ENCODE assay signal across 8 mouse cellular contexts in genomic region chr13:105442576-105442975, GRCm38 (mm10). TPM values are rescaled to one million over a fixed set of nuclear protein-coding genes. Genes with fewer than 3 reads are reported as not detected.
DNase-seq lines count a peak whose midpoint lies in the region; ATAC-seq and TF ChIP-seq lines count a peak whose summit lies in the region.

No protein-coding gene starts in this region.

- peak; percentile 78 for TF ChIP-seq CTCF in intestine, postnatal 0 days (IDR thresholded peaks at IDR 0.05; ENCODE audit: low read depth)
- TF ChIP-seq CTCF in Patski (IDR thresholded peaks at IDR 0.05) = peak; percentile 89

- CTCF ChIA-PET in Patski (lab: Charles Lee) = interaction anchor here (1.0 to 2.4 kb wide), 2 partner anchors 10 to 14 kb away, joined by 4 to 9 read pairs; no protein-coding TSS in a partner anchor

- in situ Hi-C loops in Patski (cut with MboI; ENCODE audit: low pct_unique_long_range_greater_than_20kb) = loop anchor here (5.0 to 10.0 kb wide), 3 partner anchors 1275 to 1662 kb away; no protein-coding TSS in a partner anchor

- intact Hi-C loops in left cerebral cortex, postnatal 4 days (cut with DNase I) = loop anchor here (5.0 kb wide), 2 partner anchors 840 to 1475 kb away; no protein-coding TSS in a partner anchor

- peaks cover 27% of the 10 kb centered on the region for H3K27me3 ChIP-seq in intestine, postnatal 0 days (replicated peaks; ENCODE audit: control insufficient read depth, insufficient read depth, low read length)
- peaks cover 31% of the 10 kb centered on the region for H3K27me3 ChIP-seq in intestine, embryonic 15.5 days (replicated peaks)
- H3K27me3 ChIP-seq in Patski = peaks cover 6% of the 10 kb centered on the region
- H3K27me3 ChIP-seq in hindbrain, embryonic 15.5 days = peaks cover 33% of the 10 kb centered on the region

- H3K4me2 ChIP-seq in intestine, postnatal 0 days (replicated peaks; ENCODE audit: low read depth) = no peak overlapping the region
- no peak overlapping the region for H3K4me2 ChIP-seq in intestine, embryonic 15.5 days (replicated peaks)
- 0 out of 2 replicates have a peak overlapping the region, but pooled peaks have one; percentile 87 for H3K4me2 ChIP-seq in hindbrain, embryonic 15.5 days

- no peak overlapping the region for H3K27ac ChIP-seq in intestine, postnatal 0 days (ENCODE audit: low read depth, low read length)
- no peak overlapping the region for H3K27ac ChIP-seq in intestine, embryonic 15.5 days
- no peak overlapping the region for H3K27ac ChIP-seq in hindbrain, embryonic 15.5 days (replicated peaks)

- no peaks in the 10 kb centered on the region for H3K9me3 ChIP-seq in intestine, postnatal 0 days (ENCODE audit: control insufficient read depth)
- H3K9me3 ChIP-seq in intestine, embryonic 15.5 days = no peaks in the 10 kb centered on the region
- H3K9me3 ChIP-seq in hindbrain, embryonic 15.5 days = no peaks in the 10 kb centered on the region

- WGBS in intestine, postnatal 0 days = 4% methylated on average over 6 of the region's 6 CpGs
- 4% methylated on average over 6 of the region's 6 CpGs for WGBS in intestine, embryonic 15.5 days
- 6% methylated on average over 6 of the region's 6 CpGs for WGBS in hindbrain, embryonic 15.5 days

- no peak for ATAC-seq in intestine, postnatal 0 days
- ATAC-seq in intestine, embryonic 15.5 days = no peak
- no peak for ATAC-seq in Patski
- peak; percentile 51; the same call in 1 of the 2 replicates for ATAC-seq in hindbrain, embryonic 15.5 days (ENCODE audit: low FRiP score, low read depth)

- DNase-seq in Patski (ENCODE audit: low read depth, low spot score) = no peak
- peak; percentile 26 to 27 for DNase-seq in cerebellum, postnatal 36 days
- DNase-seq in left cerebral cortex, postnatal 4 days = peak; percentile 68
- peak; percentile 46 for DNase-seq in neural tube, embryonic 10.5 days (ENCODE audit: extremely low spot score, low spot score)
- no peak for DNase-seq in natural killer cell, adult 2 months (ENCODE audit: low spot score in 2 of 2)

- no peaks in the 10 kb centered on the region for H3K36me3 ChIP-seq in intestine, postnatal 0 days (ENCODE audit: control insufficient read depth, insufficient read depth)
- no peaks in the 10 kb centered on the region for H3K36me3 ChIP-seq in intestine, embryonic 15.5 days
- H3K36me3 ChIP-seq in hindbrain, embryonic 15.5 days = no peaks in the 10 kb centered on the region

- POLR2A ChIA-PET in Patski (lab: Charles Lee) = no interaction called here

- no peaks in the 10 kb centered on the region for H3K4me1 ChIP-seq in intestine, postnatal 0 days (replicated peaks; ENCODE audit: control insufficient read depth, insufficient read depth, low read length)
- 0 out of 2 replicates have a peak, but pooled peaks cover 2% of the 10 kb centered on the region for H3K4me1 ChIP-seq in intestine, embryonic 15.5 days (replicated peaks)
- peaks cover 16% of the 10 kb centered on the region for H3K4me1 ChIP-seq in hindbrain, embryonic 15.5 days (replicated peaks)

- no peak overlapping the region for H3K4me3 ChIP-seq in intestine, postnatal 0 days (ENCODE audit: low read depth, low read length)
- H3K4me3 ChIP-seq in intestine, embryonic 15.5 days (replicated peaks) = no peak overlapping the region
- H3K4me3 ChIP-seq in hindbrain, embryonic 15.5 days = no peak overlapping the region

- H3K9ac ChIP-seq in intestine, postnatal 0 days (ENCODE audit: low read depth, low read length) = no peak overlapping the region
- no peak overlapping the region for H3K9ac ChIP-seq in intestine, embryonic 15.5 days
- no peak overlapping the region for H3K9ac ChIP-seq in hindbrain, embryonic 15.5 days

RNA-seq across cellular contexts. Expression of gene Htr1a, which starts 0.9 kb away (rescaled TPM):
- not detected in 2 replicates for polyA plus RNA-seq in intestine, postnatal 0 days (2015; fragmentation: Nextera tagmentation; extraction: Ambion mirVana)
- 0.04 TPM in 1 of 2 replicates, not detected in the other for polyA plus RNA-seq in intestine, embryonic 15.5 days (2015; fragmentation: Nextera tagmentation; extraction: Ambion mirVana)
- not detected for polyA plus RNA-seq in Patski (2021)
- 4.1 and 4.8 TPM in 2 replicates for polyA plus RNA-seq in hindbrain, embryonic 15.5 days (2015; fragmentation: Nextera tagmentation; extraction: Ambion mirVana)
- total RNA-seq in left cerebral cortex, postnatal 4 days (2021) = 1 to 10 TPM; 6.0 to 8.4 TPM

Comparison
In these comparisons a context has a peak if more than half of its experiments do, and no peak if none do; other contexts are left out.
1. DNase-seq: peak in cerebellum, postnatal 36 days (2 of 2), left cerebral cortex, postnatal 4 days (single experiment) and neural tube, embryonic 10.5 days (single experiment); none in Patski (single experiment) and natural killer cell, adult 2 months (0 of 2).